Mouse (Mus musculus) monocyte, adult 5-6 weeks (primary cell): ENCODE results near the gene Mthfd1. TPM values are rescaled to one million over a fixed set of nuclear protein-coding genes. Genes with fewer than 3 reads are reported as not detected.

ENCODE experiments used
- total RNA-seq: library from RNA; stranded (forward); fragments of 200-1000, 200-491, 200-594 nt; gene quantifications from 3 replicates; pipeline ENCODE4 v1.2.3, GENCODE M21; 2017

Gene Mthfd1
- total RNA-seq, 1 experiment from 2014 or later, result 31.0 TPM

Other genes with a start within 250 kb of the Mthfd1 start
- not detected in 3 replicates for gene Esr2, start 78.0 kb upstream of the Mthfd1 start, total RNA-seq
- gene Tex21, start 8.6 kb upstream of the Mthfd1 start, total RNA-seq, result 1.3 TPM in 1 of 3 replicates, not detected in the others
- 0.10 to 1.3 TPM (median 0.32 TPM) in 3 replicates for gene Akap5, start 69.6 kb downstream of the Mthfd1 start, total RNA-seq
- 6.7 to 16.7 TPM (median 15.7 TPM) in 3 replicates for gene Zbtb25, start 114.3 kb downstream of the Mthfd1 start, total RNA-seq
- 17.2 to 22.9 TPM (median 19.8 TPM) in 3 replicates for gene Zbtb1, start 115.0 kb downstream of the Mthfd1 start, total RNA-seq
- gene Hspa2, start 148.9 kb downstream of the Mthfd1 start, total RNA-seq, result 9.5 to 14.7 TPM (median 11.9 TPM) in 3 replicates
- 1.9 TPM in 1 of 3 replicates, not detected in the others for gene Ppp1r36, start 162.2 kb downstream of the Mthfd1 start, total RNA-seq